Comparison of ENCODE assay signal across 8 mouse cellular contexts in the genomic region with DNA sequence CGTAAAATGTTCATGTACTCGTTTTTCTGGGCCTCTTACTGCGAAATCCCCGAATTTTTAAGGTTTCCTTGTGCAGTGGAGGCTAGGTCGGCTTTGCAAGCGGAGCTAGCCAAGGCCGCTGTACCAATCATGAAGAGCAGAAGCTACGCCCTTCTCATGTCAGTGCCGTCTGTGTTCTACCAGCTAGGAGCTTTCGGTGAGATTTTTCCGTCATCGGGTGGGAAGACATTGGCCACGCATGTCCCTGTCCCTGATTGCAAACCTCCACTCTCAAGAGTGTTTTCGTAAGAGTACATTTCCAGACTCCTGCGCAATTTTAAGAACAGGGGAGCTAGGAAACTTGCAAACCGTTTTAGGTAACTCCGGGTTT. TPM values are rescaled to one million over a fixed set of nuclear protein-coding genes. Genes with fewer than 3 reads are reported as not detected.
DNase-seq lines count a peak whose midpoint lies in the region; ATAC-seq lines count a peak whose summit lies in the region.

No protein-coding gene starts in this region.

- H3K9me3 ChIP-seq in forebrain, embryonic 16.5 days (ENCODE audit: control insufficient read depth, low read length): no peaks in the 10 kb centered on the region
- H3K9me3 ChIP-seq in intestine, embryonic 15.5 days: no peaks in the 10 kb centered on the region
- no peaks in the 10 kb centered on the region for H3K9me3 ChIP-seq in limb, embryonic 13.5 days
- no peaks in the 10 kb centered on the region for H3K9me3 ChIP-seq in midbrain, embryonic 11.5 days (ENCODE audit: control insufficient read depth, low read length)

- peak; percentile 32 for ATAC-seq in forebrain, embryonic 16.5 days
- ATAC-seq in intestine, embryonic 15.5 days: peak; percentile 56
- peak; percentile 18; the same call in 1 of the 2 replicates for ATAC-seq in limb, embryonic 13.5 days (ENCODE audit: low FRiP score, low read depth)
- peak; percentile 19; the same call in 1 of the 2 replicates for ATAC-seq in midbrain, embryonic 11.5 days (ENCODE audit: low FRiP score)

- no peaks in the 10 kb centered on the region for H3K27me3 ChIP-seq in forebrain, embryonic 16.5 days (replicated peaks; ENCODE audit: control insufficient read depth, insufficient read depth, low read length)
- H3K27me3 ChIP-seq in intestine, embryonic 15.5 days (replicated peaks): no peaks in the 10 kb centered on the region
- H3K27me3 ChIP-seq in limb, embryonic 13.5 days: no peaks in the 10 kb centered on the region
- H3K27me3 ChIP-seq in midbrain, embryonic 11.5 days (ENCODE audit: control insufficient read depth, insufficient read depth, low read length): no peaks in the 10 kb centered on the region

- peaks cover 20% of the 10 kb centered on the region for H3K4me1 ChIP-seq in forebrain, embryonic 16.5 days (replicated peaks; ENCODE audit: control insufficient read depth, insufficient read depth, low read length)
- peaks cover 13% of the 10 kb centered on the region for H3K4me1 ChIP-seq in intestine, embryonic 15.5 days (replicated peaks)
- peaks cover 25% of the 10 kb centered on the region for H3K4me1 ChIP-seq in limb, embryonic 13.5 days
- peaks cover 18% of the 10 kb centered on the region for H3K4me1 ChIP-seq in midbrain, embryonic 11.5 days (ENCODE audit: control insufficient read depth, insufficient read depth, low read length)

- no peaks in the 10 kb centered on the region for H3K36me3 ChIP-seq in forebrain, embryonic 16.5 days (ENCODE audit: control insufficient read depth, insufficient read depth)
- H3K36me3 ChIP-seq in intestine, embryonic 15.5 days: no peaks in the 10 kb centered on the region
- no peaks in the 10 kb centered on the region for H3K36me3 ChIP-seq in limb, embryonic 13.5 days
- H3K36me3 ChIP-seq in midbrain, embryonic 11.5 days (ENCODE audit: control insufficient read depth, insufficient read depth, low read length): no peaks in the 10 kb centered on the region

- peak overlapping the region; percentile 97 for H3K4me3 ChIP-seq in forebrain, embryonic 16.5 days (replicated peaks; ENCODE audit: low read length)
- peak overlapping the region; percentile 42 for H3K4me3 ChIP-seq in intestine, embryonic 15.5 days (replicated peaks)
- peak overlapping the region; percentile 97 for H3K4me3 ChIP-seq in limb, embryonic 13.5 days
- peak overlapping the region; percentile 93 for H3K4me3 ChIP-seq in midbrain, embryonic 11.5 days (ENCODE audit: low read depth, low read length)

- WGBS in forebrain, embryonic 16.5 days: under 1% methylated on average over 17 of the region's 17 CpGs
- 1% methylated on average over 17 of the region's 17 CpGs for WGBS in intestine, embryonic 15.5 days
- under 1% methylated on average over 17 of the region's 17 CpGs for WGBS in limb, embryonic 13.5 days
- under 1% methylated on average over 17 of the region's 17 CpGs for WGBS in midbrain, embryonic 11.5 days

- H3K4me2 ChIP-seq in forebrain, embryonic 16.5 days (ENCODE audit: low read length): peak overlapping the region; percentile 58
- H3K4me2 ChIP-seq in intestine, embryonic 15.5 days (replicated peaks): peak overlapping the region; percentile 65
- H3K4me2 ChIP-seq in limb, embryonic 13.5 days (replicated peaks): peak overlapping the region; percentile 73
- peak overlapping the region; percentile 64 for H3K4me2 ChIP-seq in midbrain, embryonic 11.5 days

- peak overlapping the region; percentile 64 for H3K9ac ChIP-seq in forebrain, embryonic 16.5 days (replicated peaks; ENCODE audit: low read depth, low read length)
- peak overlapping the region; percentile 57 for H3K9ac ChIP-seq in intestine, embryonic 15.5 days
- H3K9ac ChIP-seq in limb, embryonic 13.5 days: peak overlapping the region; percentile 68
- H3K9ac ChIP-seq in midbrain, embryonic 11.5 days (ENCODE audit: low read length): peak overlapping the region; percentile 69

- H3K27ac ChIP-seq in forebrain, embryonic 16.5 days (ENCODE audit: low read length): peak overlapping the region; percentile 92
- peak overlapping the region; percentile 92 for H3K27ac ChIP-seq in intestine, embryonic 15.5 days
- H3K27ac ChIP-seq in limb, embryonic 13.5 days: peak overlapping the region; percentile 92
- peak overlapping the region; percentile 71 for H3K27ac ChIP-seq in midbrain, embryonic 11.5 days (ENCODE audit: low read depth, low read length)

- intact Hi-C loops in heart, postnatal 10 days (cut with DNase I): loop anchor here (5.0 kb wide), 1 partner anchor 162 kb away; the partner anchor contains the start of gene Lars2

- DNase-seq in heart, adult 18-20 months: peak; percentile 66 to 79
- DNase-seq in heart, postnatal 10 days: no peak
- DNase-seq in c-Kit-positive CD71-positive TER-119-positive erythroid progenitor cells, embryonic 14.5 days (ENCODE audit: low spot score): peak; percentile 66
- peak; percentile 96 for DNase-seq in midbrain, embryonic 11.5 days (ENCODE audit: low spot score, missing footprints)
- peak; percentile 50 to 72 for DNase-seq in spleen, postnatal 4 days (ENCODE audit: low spot score in 2 of 2)

RNA-seq across cellular contexts. Expression of gene Sacm1l, which starts 0.6 kb away (rescaled TPM):
- total RNA-seq in heart, adult 18-20 months (2021): 10 to 100 TPM; 35.2 to 35.4 TPM
- total RNA-seq in heart, postnatal 10 days (2021): 10 to 100 TPM; 43.5 to 45.3 TPM
- 54.2 and 60.3 TPM in 2 replicates for polyA plus RNA-seq in forebrain, embryonic 16.5 days (2015; fragmentation: Nextera tagmentation; extraction: Ambion mirVana)
- polyA plus RNA-seq in intestine, embryonic 15.5 days (2015; fragmentation: Nextera tagmentation; extraction: Ambion mirVana): 67.8 and 69.5 TPM in 2 replicates
- polyA plus RNA-seq in limb, embryonic 13.5 days (2015; fragmentation: Nextera tagmentation; extraction: Ambion mirVana): 48.5 and 52.7 TPM in 2 replicates
- polyA plus RNA-seq in midbrain, embryonic 11.5 days (2014; fragmentation: Nextera tagmentation; extraction: Ambion mirVana): 53.9 and 63.3 TPM in 2 replicates

RNA-seq across cellular contexts. Expression of gene Limd1, which starts 50.4 kb away (rescaled TPM):
- 10 to 100 TPM; 32.8 to 37.1 TPM for total RNA-seq in heart, adult 18-20 months (2021)
- 10 to 100 TPM; 49.6 to 53.5 TPM for total RNA-seq in heart, postnatal 10 days (2021)
- 15.8 and 18.1 TPM in 2 replicates for polyA plus RNA-seq in forebrain, embryonic 16.5 days (2015; fragmentation: Nextera tagmentation; extraction: Ambion mirVana)
- polyA plus RNA-seq in intestine, embryonic 15.5 days (2015; fragmentation: Nextera tagmentation; extraction: Ambion mirVana): 51.9 and 52.3 TPM in 2 replicates
- polyA plus RNA-seq in limb, embryonic 13.5 days (2015; fragmentation: Nextera tagmentation; extraction: Ambion mirVana): 50.3 and 54.9 TPM in 2 replicates
- 43.3 and 46.4 TPM in 2 replicates for polyA plus RNA-seq in midbrain, embryonic 11.5 days (2014; fragmentation: Nextera tagmentation; extraction: Ambion mirVana)

Comparison
In these comparisons a context has a peak if more than half of its experiments do, and no peak if none do; other contexts are left out.
1. DNase-seq: peak in heart, adult 18-20 months (2 of 2), c-Kit-positive CD71-positive TER-119-positive erythroid progenitor cells, embryonic 14.5 days (single experiment), midbrain, embryonic 11.5 days (single experiment) and spleen, postnatal 4 days (2 of 2); none in heart, postnatal 10 days (0 of 2).
2. H3K4me3 ChIP-seq: peak in every context shown above with its lines; median percentile 97 in forebrain, embryonic 16.5 days; 97 in limb, embryonic 13.5 days; 93 in midbrain, embryonic 11.5 days; 42 in intestine, embryonic 15.5 days.
3. Peak in every context shown above with its lines, with median percentiles within 50 percentile points of each other: ATAC-seq, H3K27ac ChIP-seq, H3K4me2 ChIP-seq and H3K9ac ChIP-seq.